Mouse (Mus musculus) heart, adult 2 months (tissue): ENCODE results near the gene Dnajb1.

Experiments
- CTCF ChIP-seq: fragments of 200-600 bp; IDR thresholded peaks from 2 replicates; pipeline ENCODE4 v1.8.1; 2022; ENCODE audit warnings: antibody characterized with exemption, mild to moderate bottlenecking, moderate library complexity
- EP300 ChIP-seq: fragments of 200-500 bp; IDR thresholded peaks from 2 replicates; pipeline ENCODE4 v1.6.1; 2011; ENCODE audit warnings: low read depth, low read length, control low read depth; ENCODE audit not compliant: insufficient read depth

- TF ChIP-seq CTCF (no peak), EP300 (no peak)
Measured at GRCm38 (mm10) chr8:83574631-83575315, 33.2 kb upstream of the Dnajb1 start.
